Mouse (Mus musculus): ENCODE results near the gene Mapk6.
A peak's percentile ranks its signal among the peaks of the same experiment; 100 is the strongest.
"Not testable (repeated sequence)": the region's sequence is repeated elsewhere in the genome, so short reads cannot be mapped to it uniquely, and the experiment has no call there.

The Mapk6 gene

DNA sequence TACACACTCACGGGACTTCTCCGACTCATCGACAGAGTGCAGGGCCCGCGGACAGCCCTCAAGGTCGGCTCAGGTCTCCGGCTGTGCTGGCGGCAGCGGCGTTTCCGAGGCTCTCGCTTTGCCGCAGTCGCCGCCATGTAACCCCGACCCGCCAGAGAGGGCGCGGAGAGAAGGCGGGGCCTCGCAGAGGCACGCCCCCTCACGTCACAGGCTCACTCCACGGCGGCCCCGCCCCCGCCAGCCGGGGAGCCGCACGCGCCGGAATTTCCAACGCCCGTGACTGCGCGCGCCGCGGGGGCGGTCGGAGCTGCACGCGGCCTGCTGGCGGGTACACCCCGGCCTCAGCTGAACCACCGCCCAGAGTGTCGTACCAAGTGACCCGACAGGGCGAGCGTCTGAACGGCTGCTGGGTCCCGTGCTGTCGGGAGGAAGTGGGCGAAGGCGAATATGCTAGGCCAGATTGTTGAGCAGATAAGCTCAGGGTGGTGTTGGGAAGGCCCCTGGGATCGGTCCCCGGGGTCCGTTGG lies at the start of gene Mapk6:
Mapk6 (minus strand) TSS at position 154 of the 527 bp plus-strand sequence.
- peak; percentile 99 for DNase-seq

GRCm38 (mm10) chr9:75455684-75456083 lies 45.9 kb upstream of the Mapk6 start:
- no peak for DNase-seq

GRCm38 (mm10) chr9:75453994-75454393 lies 44.2 kb upstream of the Mapk6 start:
- no peak for DNase-seq

- DNase-seq = no peak
These were observed 38.2 kb upstream of the Mapk6 start for GRCm38 (mm10) chr9:75448021-75448420.

- not testable (repeated sequence) for DNase-seq
These were observed 36.8 kb upstream of the Mapk6 start for GRCm38 (mm10) chr9:75446574-75446973.

GRCm38 (mm10) chr9:75444981-75445380 lies 35.2 kb upstream of the Mapk6 start:
- DNase-seq = peak; percentile 28

DNA sequence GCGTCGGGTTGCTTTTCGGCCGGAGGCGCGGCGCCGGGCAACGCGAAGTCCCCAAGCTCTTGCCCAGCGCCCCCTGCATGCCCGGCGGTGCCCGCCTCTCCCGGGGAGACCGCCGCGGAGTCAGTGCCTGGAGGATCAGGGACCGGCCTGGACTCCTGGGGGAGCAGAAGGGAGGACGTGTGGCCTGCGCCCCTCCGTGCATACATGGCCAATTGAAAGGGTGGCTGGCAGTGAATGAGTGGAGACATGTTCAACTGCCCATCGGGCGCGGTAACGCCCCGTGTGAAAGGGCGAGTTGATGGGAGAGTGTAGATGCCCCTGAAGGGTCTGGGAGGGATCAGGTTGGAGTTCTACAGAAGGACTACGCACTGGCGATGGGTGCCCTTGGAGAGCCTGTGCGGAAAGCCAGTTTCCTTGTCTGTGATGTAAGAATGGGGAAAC lies 31.9 kb upstream of the Mapk6 start:
- no peak for DNase-seq

- DNase-seq = peak; percentile 90
These were observed 31.2 kb upstream of the Mapk6 start, which contains the start of gene Leo1 for GRCm38 (mm10) chr9:75440796-75441666. Gene Leo1 (plus strand): TSS chr9:75441524.

- DNase-seq = peak; percentile 36
These were observed 28.0 kb upstream of the Mapk6 start for GRCm38 (mm10) chr9:75437653-75438385.

DNA sequence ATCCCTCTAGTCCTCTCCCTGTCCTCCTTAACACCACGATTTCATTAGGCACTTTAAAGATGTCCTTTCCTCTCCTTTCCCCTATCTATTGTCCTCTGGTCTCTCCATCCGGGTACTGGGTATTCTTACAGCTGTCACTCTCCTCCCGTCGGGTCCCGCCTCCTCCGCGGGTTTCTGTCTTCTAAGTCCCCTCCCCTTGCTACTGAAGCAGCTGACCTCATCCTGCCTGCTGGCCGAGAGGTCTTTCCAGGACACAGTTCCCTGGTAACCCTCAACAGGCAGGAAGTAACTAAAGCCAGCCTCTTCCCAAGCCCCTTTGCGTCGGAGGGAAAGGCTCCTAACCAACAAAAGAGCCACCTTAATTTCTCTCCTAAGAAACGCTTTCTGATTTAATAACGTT lies 26.1 kb upstream of the Mapk6 start:
- DNase-seq = peak; percentile 71

GRCm38 (mm10) chr9:75435291-75435690 lies 25.5 kb upstream of the Mapk6 start:
- DNase-seq = no peak

DNA sequence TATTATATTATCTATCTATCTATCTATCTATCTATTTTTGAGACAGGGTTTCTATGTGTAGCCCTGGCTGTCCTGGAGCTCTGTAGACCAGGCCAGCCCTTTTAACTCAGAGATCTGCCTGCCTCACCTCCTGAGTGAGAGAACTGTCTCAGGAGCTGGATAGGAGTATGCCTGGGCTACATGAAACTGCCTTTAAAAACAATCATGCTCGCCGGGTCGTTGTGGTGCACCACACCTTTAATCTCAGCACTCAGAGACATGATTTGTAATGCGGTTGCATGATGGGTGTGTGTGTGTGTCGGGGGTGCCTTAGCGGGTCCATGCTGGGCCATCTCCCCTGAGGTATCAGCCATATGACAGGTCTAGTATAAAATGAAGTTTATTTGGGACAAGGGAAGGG lies 25.1 kb upstream of the Mapk6 start:
- DNase-seq = no peak

GRCm38 (mm10) chr9:75434172-75434793 lies 24.5 kb upstream of the Mapk6 start:
- peak; percentile 29 for DNase-seq

- DNase-seq = no peak
These were observed 22.9 kb upstream of the Mapk6 start for GRCm38 (mm10) chr9:75432694-75433093.

GRCm38 (mm10) chr9:75430822-75431621 lies 21.2 kb upstream of the Mapk6 start:
- DNase-seq = no peak

DNA sequence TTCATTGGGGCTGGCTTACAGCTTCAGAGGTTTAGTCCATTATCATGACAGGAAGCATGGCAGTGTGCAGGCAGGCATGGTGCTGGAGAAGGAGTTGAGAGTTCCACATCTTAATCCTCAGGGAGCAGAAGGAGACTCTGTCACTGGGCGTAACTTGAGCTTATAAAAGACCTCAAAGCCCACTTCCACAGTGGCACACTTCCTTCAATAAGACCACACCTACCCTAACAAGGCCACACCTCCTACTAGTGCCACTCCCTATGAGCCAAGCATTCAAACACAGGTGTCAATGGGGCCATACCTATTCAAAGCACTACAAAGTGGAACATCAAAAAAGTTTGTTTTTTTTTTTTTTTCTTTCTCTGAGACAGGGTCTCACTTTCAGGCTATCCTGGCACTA lies 19.9 kb upstream of the Mapk6 start:
- DNase-seq = no peak

DNA sequence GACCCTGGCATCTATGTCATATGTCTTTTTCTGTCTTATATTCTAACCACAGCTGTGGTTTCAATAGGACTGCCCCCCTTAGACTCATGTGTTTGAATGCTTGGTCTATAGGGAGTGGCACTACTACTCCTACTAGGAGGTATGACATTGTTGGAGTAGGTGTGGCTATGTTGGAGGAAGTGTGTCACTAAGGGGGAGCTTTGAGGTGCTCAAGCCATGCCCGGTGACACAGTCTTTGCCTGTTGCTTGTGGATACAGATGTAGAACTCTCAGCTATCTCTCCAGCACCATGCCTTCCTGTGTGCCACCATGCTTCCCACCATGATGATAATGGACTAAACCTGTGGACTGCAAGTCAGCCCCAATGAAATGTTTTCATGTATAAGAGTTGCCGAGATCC lies 19.2 kb upstream of the Mapk6 start:
- DNase-seq = no peak

DNA sequence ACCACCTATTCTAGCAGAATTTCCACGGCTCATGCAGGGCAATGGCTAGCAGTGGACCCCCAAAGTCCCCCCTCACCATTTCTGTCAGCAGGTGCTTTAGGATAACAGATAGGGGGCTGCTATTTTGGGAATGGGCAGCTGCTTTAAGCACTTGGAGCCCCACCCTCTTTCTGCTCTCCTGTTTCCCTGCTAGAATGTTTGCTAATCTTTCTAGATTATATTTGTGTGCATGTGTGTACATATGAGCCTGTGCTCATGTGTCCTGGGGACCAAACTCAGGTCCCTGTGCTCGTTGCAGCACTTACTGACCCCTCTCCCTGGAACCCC lies 18.4 kb upstream of the Mapk6 start:
- no peak for DNase-seq

DNA sequence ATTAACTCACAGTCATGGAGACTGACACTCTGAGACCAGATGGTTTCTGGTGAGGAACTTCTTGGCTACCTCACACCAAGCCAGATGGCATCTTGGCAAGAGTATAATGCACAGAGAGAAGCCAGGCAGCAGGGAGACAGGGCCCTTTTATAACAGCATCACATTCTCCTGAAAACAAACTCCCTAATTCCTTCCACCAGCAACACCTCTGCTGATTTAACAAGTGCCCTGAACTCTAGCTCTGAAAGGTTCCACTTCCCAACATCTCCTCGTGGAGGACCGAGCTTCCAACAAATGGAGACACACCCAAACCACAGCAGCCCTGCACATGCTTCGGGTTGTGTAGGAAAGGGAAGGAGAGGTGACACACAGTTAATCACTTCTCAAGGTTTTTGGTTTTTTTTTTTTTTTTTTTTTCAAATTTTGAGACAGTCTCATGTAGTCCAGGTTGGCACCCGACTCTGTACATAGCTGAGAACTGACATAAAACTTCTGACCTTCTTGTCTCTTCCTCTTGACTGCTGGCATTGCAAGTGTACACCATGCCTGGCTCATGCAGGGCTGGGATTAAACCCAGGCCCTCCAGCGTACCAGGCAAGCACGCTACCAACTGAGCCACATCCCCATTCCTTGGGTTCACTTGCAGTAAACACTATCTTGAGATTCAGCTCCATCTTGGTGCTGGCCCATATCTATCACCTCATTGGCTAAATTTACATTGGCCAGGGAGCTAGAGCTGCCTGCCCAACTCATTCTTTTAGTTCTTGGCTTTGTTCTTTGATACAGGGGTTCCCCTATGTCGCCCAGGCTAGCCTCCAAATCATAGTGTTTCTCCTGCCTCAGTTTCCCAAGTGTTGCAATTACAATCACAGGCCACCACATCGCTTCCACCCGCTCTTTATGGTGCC lies 17.8 kb upstream of the Mapk6 start:
- DNase-seq = no peak

- DNase-seq = no peak
These were observed 16.1 kb upstream of the Mapk6 start for GRCm38 (mm10) chr9:75425796-75426391.
